Mouse (Mus musculus) liver, adult 2 months (tissue): Measurements from ENCODE around the gene Vav1.

Source experiments
- CTCF ChIP-seq: fragments of 200-500 bp; IDR thresholded peaks from 2 replicates; pipeline ENCODE4 v1.5.1; 2011; ENCODE audit warnings: low read depth, low read length, control low read depth
- POLR2A ChIP-seq: fragments of 200-500 bp; IDR thresholded peaks from 2 replicates; pipeline ENCODE4 v1.6.1; 2011; ENCODE audit warnings: low read length, control low read depth; ENCODE audit not compliant: insufficient read depth; ENCODE audit errors: extremely low read depth

- TF ChIP-seq POLR2A (no peak), CTCF (no peak)
These were observed 11.3 kb upstream of the Vav1 start for GRCm38 (mm10) chr17:57267556-57268126.
